ENCODE assay signal across 22 mouse cellular contexts in genomic region chr5:20779191-20779590, GRCm38 (mm10).
A peak's percentile ranks its signal among the peaks of the same experiment; 100 is the strongest.
DNase-seq lines count a peak whose midpoint lies in the region; ATAC-seq and TF ChIP-seq lines count a peak whose summit lies in the region.
"Had no signal": no experiment of that assay in that cellular context is flagged by ENCODE, and none has a peak within 500 bp of the region (broad histone marks: within the 10 kb centered on the region; RNA-seq: fewer than 3 reads in every experiment).

No protein-coding gene starts in this region.

- ATAC-seq in liver, embryonic 12.5 days = no peak
- ATAC-seq in liver, postnatal 0 days = no peak
- ATAC-seq in stomach, embryonic 16.5 days (ENCODE audit: insufficient read depth, low FRiP score) = no peak
- ATAC-seq in stomach, postnatal 0 days (ENCODE audit: low FRiP score, low TSS enrichment) = no peak
- ATAC-seq in megakaryocyte-erythroid progenitor cell, adult 5-6 weeks (replicated peaks; ENCODE audit: low FRiP score, low TSS enrichment, poor library complexity, severe bottlenecking) = 0 out of 2 replicates have a peak, but pooled peaks have one; percentile 28
- no peak for ATAC-seq in activated CD4-positive, CD25-positive, alpha-beta regulatory T cell, adult 4 months
- ATAC-seq: CD4-positive, CD25-positive, alpha-beta regulatory T cell, adult 4 months; forebrain, embryonic 15.5 days; hindbrain, postnatal 0 days; intestine, embryonic 16.5 days had no signal

- peaks cover 20% of the 10 kb centered on the region for H3K4me1 ChIP-seq in liver, embryonic 12.5 days
- H3K4me1 ChIP-seq in liver, postnatal 0 days (ENCODE audit: insufficient read depth) = no peaks in the 10 kb centered on the region
- H3K4me1 ChIP-seq in stomach, embryonic 16.5 days (ENCODE audit: control insufficient read depth, insufficient read depth, low read length) = no peaks in the 10 kb centered on the region
- no peaks in the 10 kb centered on the region for H3K4me1 ChIP-seq in stomach, postnatal 0 days (replicated peaks; ENCODE audit: control insufficient read depth, insufficient read depth)
- H3K4me1 ChIP-seq: forebrain, embryonic 15.5 days; hindbrain, embryonic 10.5 days; midbrain, embryonic 12.5 days; stomach, embryonic 15.5 days had no signal

- DNase-seq in cerebellum, postnatal 14 days = peak; percentile 33 to 61
- DNase-seq in cerebellum, adult 8-10 months = no peak
- no peak for DNase-seq in liver, postnatal 0 days
- DNase-seq in stomach, postnatal 0 days (ENCODE audit: low spot score) = no peak
- DNase-seq: cerebellum, adult 11 months; kidney, adult 9 months; kidney, postnatal 14 days; thymus, postnatal 14 days had no signal

- peak overlapping the region; percentile 40; the same call in 1 of the 2 replicates for H3K27ac ChIP-seq in liver, embryonic 12.5 days
- no peak overlapping the region for H3K27ac ChIP-seq in liver, postnatal 0 days (ENCODE audit: low read depth)
- H3K27ac ChIP-seq in stomach, embryonic 16.5 days (ENCODE audit: low read length) = peak overlapping the region; percentile 23; the same call in 1 of the 2 replicates
- H3K27ac ChIP-seq in stomach, postnatal 0 days (replicated peaks) = no peak overlapping the region
- H3K27ac ChIP-seq: forebrain, embryonic 15.5 days; heart, embryonic 10.5 days; hindbrain, embryonic 10.5 days; hindbrain, postnatal 0 days; liver, embryonic 13.5 days; midbrain, embryonic 12.5 days; stomach, embryonic 15.5 days had no signal

- TF ChIP-seq CTCF in liver, postnatal 0 days (IDR thresholded peaks at IDR 0.05; ENCODE audit: low read depth) = no peak
- no peak for TF ChIP-seq CTCF in stomach, postnatal 0 days (IDR thresholded peaks at IDR 0.05; ENCODE audit: low read depth)

- no peak overlapping the region for H3K9ac ChIP-seq in liver, embryonic 12.5 days
- H3K9ac ChIP-seq in liver, postnatal 0 days (replicated peaks) = no peak overlapping the region
- no peak overlapping the region for H3K9ac ChIP-seq in stomach, embryonic 16.5 days (ENCODE audit: low read length)
- H3K9ac ChIP-seq in stomach, postnatal 0 days (ENCODE audit: low read length) = no peak overlapping the region
- H3K9ac ChIP-seq: forebrain, embryonic 15.5 days; limb, embryonic 13.5 days; midbrain, embryonic 12.5 days; stomach, embryonic 15.5 days had no signal

- peaks cover 13% of the 10 kb centered on the region for H3K36me3 ChIP-seq in liver, embryonic 12.5 days
- H3K36me3 ChIP-seq in liver, postnatal 0 days (replicated peaks; ENCODE audit: insufficient read depth, low read length) = 0 out of 2 replicates have a peak, but pooled peaks cover 5% of the 10 kb centered on the region
- no peaks in the 10 kb centered on the region for H3K36me3 ChIP-seq in stomach, embryonic 16.5 days (ENCODE audit: control insufficient read depth, insufficient read depth, low read length)
- no peaks in the 10 kb centered on the region for H3K36me3 ChIP-seq in stomach, postnatal 0 days (ENCODE audit: control insufficient read depth, insufficient read depth, low read length)
- H3K36me3 ChIP-seq: forebrain, embryonic 15.5 days; stomach, embryonic 15.5 days had no signal

- WGBS in liver, embryonic 12.5 days (ENCODE audit: insufficient replicate concordance) = 63% methylated on average over 2 of the region's 2 CpGs
- WGBS in liver, postnatal 0 days (ENCODE audit: insufficient replicate concordance) = 65% methylated on average over 2 of the region's 2 CpGs
- 70% methylated on average over 2 of the region's 2 CpGs for WGBS in stomach, embryonic 16.5 days
- WGBS in stomach, postnatal 0 days = 45% methylated on average over 2 of the region's 2 CpGs

- no peak for TF ChIP-seq EP300 in liver, postnatal 0 days (IDR thresholded peaks at IDR 0.05; ENCODE audit: low read depth)
- no peak for TF ChIP-seq EP300 in stomach, postnatal 0 days (optimal IDR thresholded peaks at IDR 0.05)

- H3K4me3 ChIP-seq in liver, embryonic 12.5 days = no peak overlapping the region
- H3K4me3 ChIP-seq in liver, postnatal 0 days (ENCODE audit: low read depth, low read length) = no peak overlapping the region
- H3K4me3 ChIP-seq in stomach, embryonic 16.5 days (replicated peaks; ENCODE audit: low read length) = no peak overlapping the region
- no peak overlapping the region for H3K4me3 ChIP-seq in stomach, postnatal 0 days (ENCODE audit: low read depth, low read length)
- H3K4me3 ChIP-seq: forebrain, embryonic 15.5 days; heart, embryonic 10.5 days; hindbrain, embryonic 10.5 days; limb, embryonic 13.5 days; liver, embryonic 13.5 days; midbrain, embryonic 12.5 days; stomach, embryonic 15.5 days had no signal

- no peaks in the 10 kb centered on the region for H3K9me3 ChIP-seq in liver, embryonic 12.5 days (replicated peaks)
- no peaks in the 10 kb centered on the region for H3K9me3 ChIP-seq in liver, postnatal 0 days (ENCODE audit: low read length)
- no peaks in the 10 kb centered on the region for H3K9me3 ChIP-seq in stomach, embryonic 16.5 days (replicated peaks; ENCODE audit: control insufficient read depth, low read length)
- H3K9me3 ChIP-seq in stomach, postnatal 0 days (ENCODE audit: control insufficient read depth, low read length) = no peaks in the 10 kb centered on the region
- H3K9me3 ChIP-seq: forebrain, embryonic 15.5 days; heart, embryonic 10.5 days; hindbrain, embryonic 10.5 days; limb, embryonic 13.5 days; liver, embryonic 13.5 days; midbrain, embryonic 12.5 days; stomach, embryonic 15.5 days had no signal

- H3K4me2 ChIP-seq in liver, embryonic 12.5 days = no peak overlapping the region
- H3K4me2 ChIP-seq in liver, postnatal 0 days (ENCODE audit: low read depth, low read length) = no peak overlapping the region
- H3K4me2 ChIP-seq in stomach, embryonic 16.5 days (ENCODE audit: low read depth, low read length) = no peak overlapping the region
- H3K4me2 ChIP-seq in stomach, postnatal 0 days (replicated peaks; ENCODE audit: low read depth) = no peak overlapping the region
- H3K4me2 ChIP-seq: forebrain, embryonic 15.5 days; limb, embryonic 13.5 days; liver, embryonic 13.5 days; midbrain, embryonic 12.5 days; stomach, embryonic 15.5 days had no signal

- H3K27me3 ChIP-seq in liver, embryonic 12.5 days (replicated peaks) = no peaks in the 10 kb centered on the region
- no peaks in the 10 kb centered on the region for H3K27me3 ChIP-seq in liver, postnatal 0 days (ENCODE audit: insufficient read depth, low read length)
- no peaks in the 10 kb centered on the region for H3K27me3 ChIP-seq in stomach, embryonic 16.5 days (ENCODE audit: control insufficient read depth, insufficient read depth, low read length)
- no peaks in the 10 kb centered on the region for H3K27me3 ChIP-seq in stomach, postnatal 0 days (ENCODE audit: control insufficient read depth, insufficient read depth, low read length)
- H3K27me3 ChIP-seq: forebrain, embryonic 15.5 days; limb, embryonic 13.5 days; liver, embryonic 13.5 days; midbrain, embryonic 12.5 days; stomach, embryonic 15.5 days had no signal

Comparison
In these comparisons a context has a peak if more than half of its experiments do, and no peak if none do; other contexts are left out.
1. DNase-seq: peak in cerebellum, postnatal 14 days (2 of 2); none in cerebellum, adult 8-10 months (single experiment), liver, postnatal 0 days (single experiment) and stomach, postnatal 0 days (single experiment).
2. H3K27ac ChIP-seq: peak in liver, embryonic 12.5 days (single experiment) and stomach, embryonic 16.5 days (single experiment); none in liver, postnatal 0 days (single experiment) and stomach, postnatal 0 days (single experiment).